Mouse (Mus musculus) forebrain, postnatal 0 days (tissue): Measurements from ENCODE around the gene Arhgef19. TPM values are rescaled to one million over a fixed set of nuclear protein-coding genes. Genes with fewer than 3 reads are reported as not detected.
A peak's percentile ranks its signal among the peaks of the same experiment; 100 is the strongest.

Experiments
- ATAC-seq: fragments of 200-750 bp; cut with Nextera tagmentation; 2 replicates; pipeline ENCODE4 v1.8.0; 2017; ENCODE audit warnings: mild to moderate bottlenecking, moderate library complexity
- DNase-seq: peaks from one replicate; pipeline ENCODE4 v3.0.0-alpha.2; 2015
- H3K27ac ChIP-seq: fragments of 300-500 bp; sonication (generic); 2 replicates; pipeline ENCODE4 v1.5.1; 2014; ENCODE audit warnings: low read depth, mild to moderate bottlenecking, antibody characterized with exemption, low read length, moderate library complexity, mixed read lengths
- H3K27me3 ChIP-seq: fragments of 300-500 bp; sonication (generic); 2 replicates; pipeline ENCODE4 v1.6.1; 2014; ENCODE audit warnings: mild to moderate bottlenecking, low read length, mixed read lengths; ENCODE audit not compliant: insufficient read depth
- H3K36me3 ChIP-seq: fragments of 300-500 bp; sonication (generic); 2 replicates; pipeline ENCODE4 v1.6.1; 2014; ENCODE audit warnings: mild to moderate bottlenecking, moderate library complexity; ENCODE audit not compliant: insufficient read depth
- H3K4me1 ChIP-seq: fragments of 300-500 bp; sonication (generic); 2 replicates; pipeline ENCODE4 v1.6.1; 2014; ENCODE audit warnings: antibody characterized with exemption; ENCODE audit not compliant: insufficient read depth
- H3K4me2 ChIP-seq: fragments of 300-500 bp; sonication (generic); 2 replicates; pipeline ENCODE4 v1.6.1; 2014; ENCODE audit warnings: low read depth, mild to moderate bottlenecking, moderate library complexity
- H3K4me3 ChIP-seq: fragments of 300-500 bp; sonication (generic); 2 replicates; pipeline ENCODE4 v1.5.1; 2014; ENCODE audit warnings: low read depth, low read length, mixed read lengths
- H3K9ac ChIP-seq: fragments of 300-500 bp; sonication (generic); 2 replicates; pipeline ENCODE4 v1.6.1; 2014; ENCODE audit warnings: mild to moderate bottlenecking
- H3K9me3 ChIP-seq: fragments of 300-500 bp; sonication (generic); 2 replicates; pipeline ENCODE4 v1.6.1; 2016; ENCODE audit warnings: low read length
- CTCF ChIP-seq: sonication (generic); IDR thresholded peaks from 2 replicates; pipeline ENCODE4 v1.5.1; 2016; ENCODE audit warnings: antibody characterized with exemption, control low read depth, low read depth
- WGBS: fragments of 180-500 bp; shearing (Covaris S2); extraction: QIAGEN DNeasy Blood & Tissue Kit; methylation state at CpG from one replicate; pipeline ENCODE4 v1.1.7; 2014; 5-methylcytosine and 5-hydroxymethylcytosine counted together
- polyA plus RNA-seq: library from polyadenylated mRNA; unstranded; fragments of >200 nt; fragmentation: Nextera tagmentation; extraction: Ambion mirVana; gene quantifications from 2 replicates; pipeline ENCODE4 v1.2.1, GENCODE M21; 2015
- total RNA-seq: library from RNA; depleted of rRNA; stranded (reverse); fragments of >200 nt; gene quantifications from 2 replicates; pipeline ENCODE4 v1.2.3, GENCODE M21; 2014

The Arhgef19 gene
- total and polyA plus RNA-seq, 2 experiments from 2014 or later = 0.90 to 0.95 TPM

- DNase-seq (peak; percentile 36), ATAC-seq (peak; percentile 40)
- peak; percentile 55 for TF ChIP-seq CTCF
- under 1% methylated on average over 16 of the region's 16 CpGs for WGBS
- H3K9me3 ChIP-seq = no peaks in the 10 kb centered on the region
- H3K27me3 ChIP-seq = no peaks in the 10 kb centered on the region
- peak overlapping the region; percentile 57 for H3K9ac ChIP-seq
- H3K4me1 ChIP-seq = peaks cover 3% of the 10 kb centered on the region; the same call in 1 of the 2 replicates
- H3K4me3 ChIP-seq = peak overlapping the region; percentile 57
- peak overlapping the region; percentile 70 for H3K27ac ChIP-seq
- peak overlapping the region; percentile 81 for H3K4me2 ChIP-seq
- no peaks in the 10 kb centered on the region for H3K36me3 ChIP-seq
Measured at GRCm38 (mm10) chr4:141214337-141214851, 24.9 kb upstream of the Arhgef19 start.

GRCm38 (mm10) chr4:141219583-141220213 is 19.6 kb upstream of the Arhgef19 start:
- H3K4me3 ChIP-seq = no peak overlapping the region
- no peaks in the 10 kb centered on the region for H3K4me1 ChIP-seq
- no peak for TF ChIP-seq CTCF
- DNase-seq = no peak
- no peaks in the 10 kb centered on the region for H3K9me3 ChIP-seq
- H3K9ac ChIP-seq = no peak overlapping the region
- no peak overlapping the region for H3K4me2 ChIP-seq
- no peak for ATAC-seq
- no peaks in the 10 kb centered on the region for H3K27me3 ChIP-seq
- H3K36me3 ChIP-seq = peaks cover 9% of the 10 kb centered on the region; the same call in 1 of the 2 replicates
- 90% methylated on average over 20 of the region's 20 CpGs for WGBS
- H3K27ac ChIP-seq = no peak overlapping the region

- no peak overlapping the region for H3K27ac ChIP-seq
- 84% methylated on average over 2 of the region's 2 CpGs for WGBS
- no peak for ATAC-seq
- H3K4me2 ChIP-seq = no peak overlapping the region
- no peak overlapping the region for H3K4me3 ChIP-seq
- no peak overlapping the region for H3K9ac ChIP-seq
- no peaks in the 10 kb centered on the region for H3K27me3 ChIP-seq
- peaks cover 9% of the 10 kb centered on the region; the same call in 1 of the 2 replicates for H3K36me3 ChIP-seq
- H3K4me1 ChIP-seq = no peaks in the 10 kb centered on the region
- peak; percentile 23; the same call in 1 of the 2 replicates for TF ChIP-seq CTCF
- H3K9me3 ChIP-seq = no peaks in the 10 kb centered on the region
- DNase-seq = no peak
Measured at GRCm38 (mm10) chr4:141221848-141222247, 17.5 kb upstream of the Arhgef19 start.

GRCm38 (mm10) chr4:141222752-141223151 is 16.5 kb upstream of the Arhgef19 start:
- ATAC-seq = no peak
- WGBS = 93% methylated on average over 5 of the region's 5 CpGs
- no peaks in the 10 kb centered on the region for H3K27me3 ChIP-seq

GRCm38 (mm10) chr4:141228687-141229086 is 10.6 kb upstream of the Arhgef19 start:
- 91% methylated on average over 7 of the region's 7 CpGs for WGBS
- H3K27me3 ChIP-seq = no peaks in the 10 kb centered on the region

More at GRCm38 (mm10) chr4:141222752-141223151, 16.5 kb upstream of the Arhgef19 start:
- no peak overlapping the region for H3K4me3 ChIP-seq
- H3K27ac ChIP-seq = no peak overlapping the region
- DNase-seq = no peak
- H3K4me2 ChIP-seq = no peak overlapping the region
- no peak for TF ChIP-seq CTCF
- peaks cover 9% of the 10 kb centered on the region; the same call in 1 of the 2 replicates for H3K36me3 ChIP-seq
- H3K9me3 ChIP-seq = no peaks in the 10 kb centered on the region
- no peaks in the 10 kb centered on the region for H3K4me1 ChIP-seq
- no peak overlapping the region for H3K9ac ChIP-seq

GRCm38 (mm10) chr4:141233196-141233595 is 6.1 kb upstream of the Arhgef19 start:
- WGBS = 92% methylated on average over 4 of the region's 4 CpGs
- no peaks in the 10 kb centered on the region for H3K9me3 ChIP-seq
- DNase-seq (no peak), ATAC-seq (no peak)
- H3K4me3 ChIP-seq = no peak overlapping the region
- H3K9ac ChIP-seq = no peak overlapping the region
- H3K27ac ChIP-seq = no peak overlapping the region
- 0 out of 2 replicates have a peak, but pooled peaks cover under 1% of the 10 kb centered on the region for H3K27me3 ChIP-seq
- H3K4me2 ChIP-seq = no peak overlapping the region
- TF ChIP-seq CTCF = no peak
- H3K36me3 ChIP-seq = no peaks in the 10 kb centered on the region
- H3K4me1 ChIP-seq = no peaks in the 10 kb centered on the region

More at GRCm38 (mm10) chr4:141228687-141229086, 10.6 kb upstream of the Arhgef19 start:
- Histone ChIP-seq H3K4me2 (no peak overlapping the region), H3K9me3 (no peaks in the 10 kb centered on the region), H3K9ac (no peak overlapping the region), H3K27ac (no peak overlapping the region), H3K4me1 (no peaks in the 10 kb centered on the region), H3K4me3 (no peak overlapping the region), H3K36me3 (no peaks in the 10 kb centered on the region)
- DNase-seq = no peak
- TF ChIP-seq CTCF = no peak
- ATAC-seq = no peak

GRCm38 (mm10) chr4:141235537-141236111 is 3.7 kb upstream of the Arhgef19 start:
- DNase-seq (no peak), ATAC-seq (no peak)
- WGBS = 67% methylated on average over 6 of the region's 6 CpGs
- H3K4me2 ChIP-seq = no peak overlapping the region
- no peak overlapping the region for H3K4me3 ChIP-seq
- H3K9ac ChIP-seq = no peak overlapping the region
- no peak overlapping the region for H3K27ac ChIP-seq
- H3K9me3 ChIP-seq = no peaks in the 10 kb centered on the region
- peaks cover 18% of the 10 kb centered on the region for H3K27me3 ChIP-seq
- TF ChIP-seq CTCF = no peak
- 0 out of 2 replicates have a peak, but pooled peaks cover 6% of the 10 kb centered on the region for H3K4me1 ChIP-seq
- H3K36me3 ChIP-seq = no peaks in the 10 kb centered on the region
